Mouse (Mus musculus): ENCODE results near the gene Slc29a2.

- TF ChIP-seq CTCF (IDR thresholded peaks at IDR 0.05; ENCODE audit: borderline replicate concordance, insufficient read depth, low read depth, low read length) = no peak
- no peak for TF ChIP-seq POLR2A (IDR thresholded peaks at IDR 0.05; ENCODE audit: borderline replicate concordance, insufficient read depth, low read length)
Measured at GRCm38 (mm10) chr19:5017611-5018010, 6.0 kb upstream of the Slc29a2 start.

All from cerebellum, adult 2 months (tissue).